Mouse (Mus musculus) left cerebral cortex, adult 18-20 months (tissue): ENCODE data around the gene Gm21060. TPM values are rescaled to one million over a fixed set of nuclear protein-coding genes. Genes with fewer than 3 reads are reported as not detected.

Experiments
- total RNA-seq, 2 experiments: library from RNA; stranded (reverse); gene quantifications; 2 replicates each; pipeline ENCODE4 v1.2.3; 2021

Gene Gm21060
- total RNA-seq, 2 experiments from 2014 or later: not detected

Other genes with a start within 250 kb of the Gm21060 start
- gene Zfp950, start 156.2 kb downstream of the Gm21060 start, total RNA-seq: 10 to 100 TPM; 36.9 to 44.3 TPM
- not detected for gene Gm7102, start 120.8 kb downstream of the Gm21060 start, total RNA-seq
- not detected for gene Gm6020, start 113.2 kb downstream of the Gm21060 start, total RNA-seq
- 10 to 100 TPM; 30.1 to 34.8 TPM for gene Csf2ra, start 68.6 kb downstream of the Gm21060 start, total RNA-seq